In the genomic region with DNA sequence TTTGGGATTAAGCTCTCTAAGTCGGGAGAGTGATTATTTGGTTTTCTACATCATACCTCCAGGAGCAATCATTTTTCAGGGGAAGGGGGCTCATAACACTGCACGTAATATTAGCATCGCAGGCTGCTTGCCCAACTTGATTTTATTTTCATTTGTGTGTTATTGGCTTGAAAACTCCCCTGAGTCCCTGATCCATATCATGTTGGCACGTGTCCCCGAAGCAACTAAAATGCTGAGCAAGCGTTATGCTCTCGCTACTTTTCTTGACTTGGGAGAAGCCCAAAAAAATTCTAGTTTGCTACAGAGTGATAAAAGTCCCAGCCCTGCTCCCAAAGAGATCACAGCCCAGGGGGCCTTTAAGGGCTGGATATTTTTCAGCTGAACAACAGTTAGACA, we compare ENCODE assay signal across 11 mouse cellular contexts.
DNase-seq lines count a peak whose midpoint lies in the region; ATAC-seq and TF ChIP-seq lines count a peak whose summit lies in the region.
"Had no signal": no experiment of that assay in that cellular context is flagged by ENCODE, and none has a peak within 500 bp of the region (broad histone marks: within the 10 kb centered on the region; RNA-seq: fewer than 3 reads in every experiment).

No protein-coding gene starts in this region.

- H3K79me2 ChIP-seq in heart, adult 2 months (replicated peaks; ENCODE audit: control insufficient read depth, insufficient read depth, low read length): no peaks in the 10 kb centered on the region

- no peak for TF ChIP-seq POLR2A in heart, adult 2 months (IDR thresholded peaks at IDR 0.05; ENCODE audit: insufficient read depth, low read depth, low read length)

- no peaks in the 10 kb centered on the region for H3K36me3 ChIP-seq in heart, embryonic 12.5 days
- H3K36me3 ChIP-seq in heart, adult 2 months (ENCODE audit: control insufficient read depth, insufficient read depth, low read length): no peaks in the 10 kb centered on the region
- H3K36me3 ChIP-seq in limb, embryonic 12.5 days: no peaks in the 10 kb centered on the region
- no peaks in the 10 kb centered on the region for H3K36me3 ChIP-seq in limb, embryonic 10.5 days
- H3K36me3 ChIP-seq in intestine, embryonic 16.5 days (ENCODE audit: control insufficient read depth, insufficient read depth, low read length): no peaks in the 10 kb centered on the region

- peaks cover 4% of the 10 kb centered on the region; the same call in 1 of the 2 replicates for H3K9me3 ChIP-seq in heart, embryonic 12.5 days (replicated peaks)
- peaks cover 20% of the 10 kb centered on the region; the same call in 1 of the 2 replicates for H3K9me3 ChIP-seq in limb, embryonic 12.5 days
- no peaks in the 10 kb centered on the region for H3K9me3 ChIP-seq in limb, embryonic 10.5 days (replicated peaks)
- H3K9me3 ChIP-seq in intestine, embryonic 16.5 days (ENCODE audit: control insufficient read depth, low read length): no peaks in the 10 kb centered on the region

- TF ChIP-seq CTCF in heart, adult 2 months (IDR thresholded peaks at IDR 0.05): no peak

- intact Hi-C loops in heart, adult 2 months (cut with DNase I): no loop called here

- H3K4me3 ChIP-seq in heart, embryonic 12.5 days: no peak overlapping the region
- no peak overlapping the region for H3K4me3 ChIP-seq in heart, adult 2 months
- no peak overlapping the region for H3K4me3 ChIP-seq in limb, embryonic 12.5 days (replicated peaks)
- no peak overlapping the region for H3K4me3 ChIP-seq in limb, embryonic 10.5 days
- H3K4me3 ChIP-seq in intestine, embryonic 16.5 days (ENCODE audit: low read length): no peak overlapping the region

- H3K4me1 ChIP-seq in heart, embryonic 12.5 days (replicated peaks): peaks cover 19% of the 10 kb centered on the region
- H3K4me1 ChIP-seq in heart, adult 2 months (ENCODE audit: control insufficient read depth, insufficient read depth, low read length): peaks cover 5% of the 10 kb centered on the region
- H3K4me1 ChIP-seq in limb, embryonic 12.5 days (replicated peaks): peaks cover 20% of the 10 kb centered on the region
- H3K4me1 ChIP-seq in limb, embryonic 10.5 days: peaks cover 28% of the 10 kb centered on the region
- peaks cover 5% of the 10 kb centered on the region; the same call in 1 of the 2 replicates for H3K4me1 ChIP-seq in intestine, embryonic 16.5 days (ENCODE audit: control insufficient read depth, insufficient read depth, low read length)

- H3K9ac ChIP-seq in heart, embryonic 12.5 days: no peak overlapping the region
- H3K9ac ChIP-seq in heart, adult 2 months (ENCODE audit: low read depth, low read length): no peak overlapping the region
- no peak overlapping the region for H3K9ac ChIP-seq in limb, embryonic 12.5 days (replicated peaks)
- no peak overlapping the region for H3K9ac ChIP-seq in intestine, embryonic 16.5 days (ENCODE audit: low read depth, low read length)

- H3K27ac ChIP-seq in heart, embryonic 12.5 days (ENCODE audit: poor library complexity, severe bottlenecking): no peak overlapping the region
- H3K27ac ChIP-seq in heart, adult 2 months: no peak overlapping the region
- peak overlapping the region; percentile 56 for H3K27ac ChIP-seq in limb, embryonic 12.5 days
- no peak overlapping the region for H3K27ac ChIP-seq in limb, embryonic 10.5 days
- H3K27ac ChIP-seq in intestine, embryonic 16.5 days (ENCODE audit: low read length): peak overlapping the region; percentile 15; the same call in 1 of the 2 replicates

- 60% methylated on average over 7 of the region's 7 CpGs for WGBS in heart, embryonic 12.5 days
- WGBS in heart, adult 2 months: 45% methylated on average over 7 of the region's 7 CpGs
- WGBS in limb, embryonic 12.5 days: 48% methylated on average over 7 of the region's 7 CpGs
- 85% methylated on average over 7 of the region's 7 CpGs for WGBS in limb, embryonic 10.5 days
- 39% methylated on average over 7 of the region's 7 CpGs for WGBS in intestine, embryonic 16.5 days

- ATAC-seq in heart, embryonic 12.5 days (ENCODE audit: insufficient number of reproducible peaks, low FRiP score): no peak
- ATAC-seq in limb, embryonic 12.5 days (ENCODE audit: insufficient number of reproducible peaks, insufficient read depth, low FRiP score, low TSS enrichment, low read depth): no peak
- ATAC-seq in intestine, embryonic 16.5 days: no peak
- ATAC-seq in megakaryocyte, adult 5-6 weeks (ENCODE audit: poor library complexity, severe bottlenecking): no peak

- peak overlapping the region; percentile 51 for H3K4me2 ChIP-seq in heart, embryonic 12.5 days
- peak overlapping the region; percentile 25; the same call in 1 of the 2 replicates for H3K4me2 ChIP-seq in limb, embryonic 12.5 days
- no peak overlapping the region for H3K4me2 ChIP-seq in intestine, embryonic 16.5 days (ENCODE audit: low read depth, low read length)

- TF ChIP-seq EP300 in heart, adult 2 months (IDR thresholded peaks at IDR 0.05; ENCODE audit: insufficient read depth, low read depth, low read length): no peak

- DNase-seq in heart, adult 2 months: no peak
- no peak for DNase-seq in limb, embryonic 10.5 days (ENCODE audit: low spot score)
- DNase-seq in MN1 (ENCODE audit: low spot score): peak; percentile 20
- DNase-seq in left cerebral cortex, adult 18-20 months (ENCODE audit: low spot score in 2 of 2): no peak
- DNase-seq: cerebellum, adult 8-10 months; lung, adult 2 months; thymus, postnatal 25 days had no signal

- H3K27me3 ChIP-seq in heart, embryonic 12.5 days (replicated peaks): no peaks in the 10 kb centered on the region; the same call in 1 of the 2 replicates
- H3K27me3 ChIP-seq in heart, adult 2 months (ENCODE audit: control insufficient read depth, insufficient read depth, low read length): no peaks in the 10 kb centered on the region
- H3K27me3 ChIP-seq in limb, embryonic 12.5 days: peaks cover 9% of the 10 kb centered on the region
- peaks cover 13% of the 10 kb centered on the region; the same call in 1 of the 2 replicates for H3K27me3 ChIP-seq in limb, embryonic 10.5 days (ENCODE audit: low read depth, poor library complexity, severe bottlenecking)
- H3K27me3 ChIP-seq in intestine, embryonic 16.5 days (replicated peaks; ENCODE audit: control insufficient read depth, insufficient read depth, low read length): no peaks in the 10 kb centered on the region

Comparison
In these comparisons a context has a peak if more than half of its experiments do, and no peak if none do; other contexts are left out.
1. H3K27ac ChIP-seq: peak in limb, embryonic 12.5 days (single experiment) and intestine, embryonic 16.5 days (single experiment); none in heart, embryonic 12.5 days (single experiment), heart, adult 2 months (single experiment) and limb, embryonic 10.5 days (single experiment).